Mouse (Mus musculus) lung, embryonic 14.5 days (tissue): ENCODE results near the gene Bst2. TPM values are rescaled to one million over a fixed set of nuclear protein-coding genes. Genes with fewer than 3 reads are reported as not detected.

Source experiments
- ATAC-seq: fragments of 200-750 bp; cut with Nextera tagmentation; 2 replicates; pipeline ENCODE4 v1.8.0; 2017; ENCODE audit warnings: mild to moderate bottlenecking, moderate TSS enrichment, moderate library complexity; ENCODE audit not compliant: insufficient read depth
- DNase-seq: peaks from one replicate; pipeline ENCODE4 v3.0.0-alpha.2; 2015
- H3K27ac ChIP-seq: fragments of 300-500 bp; sonication (generic); 2 replicates; pipeline ENCODE4 v1.5.1; 2014; ENCODE audit warnings: low read depth, mild to moderate bottlenecking, moderate library complexity
- H3K27me3 ChIP-seq: fragments of 300-500 bp; sonication (generic); 2 replicates; pipeline ENCODE4 v1.6.1; 2014; ENCODE audit warnings: low read length, control low read depth; ENCODE audit not compliant: insufficient read depth
- H3K36me3 ChIP-seq: fragments of 300-500 bp; sonication (generic); 2 replicates; pipeline ENCODE4 v1.6.1; 2014; ENCODE audit warnings: control low read depth; ENCODE audit not compliant: insufficient read depth
- H3K4me1 ChIP-seq: fragments of 300-500 bp; sonication (generic); 2 replicates; pipeline ENCODE4 v1.6.1; 2014; ENCODE audit warnings: antibody characterized with exemption, control low read depth; ENCODE audit not compliant: insufficient read depth
- H3K4me2 ChIP-seq: fragments of 300-500 bp; sonication (generic); 2 replicates; pipeline ENCODE4 v1.6.1; 2014; ENCODE audit warnings: mild to moderate bottlenecking
- H3K4me3 ChIP-seq: fragments of 300-500 bp; sonication (generic); 2 replicates; pipeline ENCODE4 v1.5.1; 2014; ENCODE audit warnings: low read depth, low read length
- H3K9ac ChIP-seq: fragments of 300-500 bp; sonication (generic); 2 replicates; pipeline ENCODE4 v1.6.1; 2014
- H3K9me3 ChIP-seq: fragments of 300-500 bp; sonication (generic); 2 replicates; pipeline ENCODE4 v1.6.1; 2016; ENCODE audit warnings: low read depth, low read length, control low read depth
- CTCF ChIP-seq: IDR thresholded peaks from 2 replicates; pipeline ENCODE4 v1.5.1; 2016; ENCODE audit warnings: antibody characterized with exemption, low read depth
- WGBS: fragments of 180-500 bp; shearing (Covaris S2); extraction: QIAGEN DNeasy Blood & Tissue Kit; methylation state at CpG from one replicate; pipeline ENCODE4 v1.1.7; 2014; 5-methylcytosine and 5-hydroxymethylcytosine counted together
- polyA plus RNA-seq: library from polyadenylated mRNA; unstranded; fragments of >200 nt; fragmentation: Nextera tagmentation; extraction: Ambion mirVana; gene quantifications from 2 replicates; pipeline ENCODE4 v1.2.1, GENCODE M21; 2014

Gene Bst2
- polyA plus RNA-seq, 1 experiment from 2014 or later, result 15.0 TPM

DNA sequence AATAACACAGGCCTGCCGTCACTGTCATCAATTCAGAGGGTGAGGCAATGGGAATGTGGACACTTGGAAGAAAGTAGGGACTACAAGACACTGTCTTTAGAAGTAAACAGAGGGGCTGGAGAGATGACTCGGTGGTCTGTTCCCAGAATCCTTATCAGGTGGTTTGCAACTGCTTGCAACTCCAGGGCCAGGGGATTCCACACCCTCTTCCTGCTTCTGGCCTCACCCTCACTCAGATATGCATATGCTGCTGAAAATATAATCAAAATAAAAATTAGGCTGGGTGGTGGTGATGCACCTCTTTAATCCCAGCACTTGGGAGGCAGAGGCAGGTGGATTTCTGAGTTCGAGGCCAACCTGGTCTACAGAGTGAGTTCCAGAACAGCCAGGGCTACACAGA is 22.8 kb upstream of the Bst2 start:
- ATAC-seq (no peak), DNase-seq (no peak)
- no peak overlapping the region for H3K4me3 ChIP-seq
- no peak overlapping the region for H3K4me2 ChIP-seq
- TF ChIP-seq CTCF, result no peak
- H3K36me3 ChIP-seq, result no peaks in the 10 kb centered on the region
- peaks cover 3% of the 10 kb centered on the region; the same call in 1 of the 2 replicates for H3K4me1 ChIP-seq
- WGBS, result 53% methylated on average over 3 of the region's 3 CpGs
- peaks cover 60% of the 10 kb centered on the region for H3K27me3 ChIP-seq
- H3K9me3 ChIP-seq, result no peaks in the 10 kb centered on the region
- no peak overlapping the region for H3K9ac ChIP-seq
- no peak overlapping the region for H3K27ac ChIP-seq

DNA sequence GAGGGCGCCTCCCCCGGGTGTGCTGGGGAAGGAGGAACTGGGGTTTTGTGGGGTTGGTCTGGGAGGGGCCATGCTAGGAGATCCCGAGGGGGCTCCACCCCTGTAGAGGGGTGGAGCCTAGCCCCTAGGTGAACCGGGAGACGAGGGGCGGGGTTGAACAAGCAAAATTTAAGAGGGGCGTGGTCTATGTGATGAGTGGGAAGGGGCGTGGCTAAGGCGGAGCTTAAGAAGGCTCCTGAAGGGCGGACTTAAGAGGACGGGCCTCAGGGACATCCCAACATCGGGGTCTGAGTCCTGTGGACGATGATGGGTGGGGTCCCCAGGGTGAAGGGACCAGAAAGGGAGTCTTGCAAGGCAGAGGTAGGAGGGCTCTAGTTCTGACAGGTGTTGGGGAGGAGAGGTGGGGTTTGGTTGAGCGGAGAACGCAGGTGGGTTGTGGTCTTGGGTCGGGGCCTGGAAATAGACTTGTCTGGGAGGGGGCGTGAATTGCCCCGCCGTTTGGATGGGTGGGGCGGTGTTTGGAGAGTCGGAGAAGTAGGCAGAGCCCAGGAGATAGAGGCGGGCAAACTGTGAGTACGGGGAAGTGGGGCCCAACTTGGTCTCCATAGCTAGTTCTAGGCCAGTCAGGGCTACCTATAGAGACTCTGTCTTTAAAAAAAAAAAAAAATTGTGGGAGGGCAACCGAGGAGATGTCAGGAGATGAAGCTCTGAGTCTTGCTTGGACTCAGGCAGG is 21.9 kb upstream of the Bst2 start:
- Histone ChIP-seq H3K27ac (no peak overlapping the region), H3K27me3 (peaks cover 60% of the 10 kb centered on the region), H3K4me3 (peak overlapping the region; percentile 47), H3K4me2 (peak overlapping the region; percentile 81), H3K9ac (peak overlapping the region; percentile 44; the same call in 1 of the 2 replicates), H3K4me1 (peaks cover 3% of the 10 kb centered on the region; the same call in 1 of the 2 replicates), H3K9me3 (no peaks in the 10 kb centered on the region), H3K36me3 (no peaks in the 10 kb centered on the region)
- DNase-seq (peak; percentile 90), ATAC-seq (peak; percentile 71)
- no peak for TF ChIP-seq CTCF
- WGBS, result 1% methylated on average over 24 of the region's 24 CpGs

- Histone ChIP-seq H3K36me3 (no peaks in the 10 kb centered on the region), H3K4me2 (peak within 1 kb of the TSS; percentile 81), H3K27me3 (peaks cover 60% of the 10 kb centered on the region), H3K27ac (no peak within 1 kb of the TSS), H3K9me3 (no peaks in the 10 kb centered on the region), H3K4me1 (peaks cover 3% of the 10 kb centered on the region; the same call in 1 of the 2 replicates), H3K9ac (peak within 1 kb of the TSS; percentile 44), H3K4me3 (peak within 1 kb of the TSS; percentile 47)
- no peak for DNase-seq
- WGBS, result 3% methylated on average over 67 of the region's 70 CpGs
- ATAC-seq, result peak; percentile 11; the same call in 1 of the 2 replicates
- peak; percentile 23; the same call in 1 of the 2 replicates for TF ChIP-seq CTCF
Measured at GRCm38 (mm10) chr8:71558071-71558957, 21.1 kb upstream of the Bst2 start, which contains the start of gene Tmem221. Gene Tmem221, minus strand, starts transcription at chr8:71558871.

DNA sequence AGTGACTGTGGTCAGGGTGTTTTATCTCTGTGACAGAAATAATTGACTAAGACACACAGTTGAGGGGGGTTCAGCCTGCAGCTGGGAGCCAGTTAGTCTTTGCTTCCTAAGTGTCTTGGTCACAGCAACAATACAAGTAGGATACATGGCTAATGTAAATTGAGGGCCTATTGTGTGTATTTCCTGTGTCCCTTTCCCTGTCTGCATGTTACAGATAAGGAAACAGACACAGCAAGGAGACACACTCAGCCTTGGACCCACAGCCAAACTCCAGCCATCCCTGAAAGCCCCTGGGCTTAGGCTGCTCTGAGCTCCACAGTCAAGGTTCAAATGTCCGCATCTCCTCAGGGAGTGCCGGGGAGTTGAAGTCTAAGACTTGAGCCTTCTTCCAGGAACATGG is 17.4 kb upstream of the Bst2 start:
- H3K27ac ChIP-seq, result no peak overlapping the region
- no peak for ATAC-seq
- 73% methylated on average over 2 of the region's 2 CpGs for WGBS

GRCm38 (mm10) chr8:71554001-71554400 is 16.7 kb upstream of the Bst2 start:
- Histone ChIP-seq H3K36me3 (no peaks in the 10 kb centered on the region), H3K4me1 (no peaks in the 10 kb centered on the region), H3K27me3 (peaks cover 26% of the 10 kb centered on the region), H3K4me2 (no peak overlapping the region), H3K27ac (0 out of 2 replicates have a peak overlapping the region, but pooled peaks have one; percentile 18), H3K9ac (no peak overlapping the region), H3K4me3 (no peak overlapping the region), H3K9me3 (no peaks in the 10 kb centered on the region)
- TF ChIP-seq CTCF, result no peak
- ATAC-seq (no peak), DNase-seq (no peak)
- WGBS, result 63% methylated on average over 6 of the region's 6 CpGs

More for the DNA sequence above, 17.4 kb upstream of the Bst2 start:
- H3K27me3 ChIP-seq, result peaks cover 33% of the 10 kb centered on the region
- H3K9ac ChIP-seq, result no peak overlapping the region
- H3K36me3 ChIP-seq, result no peaks in the 10 kb centered on the region
- no peak overlapping the region for H3K4me2 ChIP-seq
- H3K9me3 ChIP-seq, result no peaks in the 10 kb centered on the region
- no peak for TF ChIP-seq CTCF
- no peak overlapping the region for H3K4me3 ChIP-seq
- H3K4me1 ChIP-seq, result no peaks in the 10 kb centered on the region
- DNase-seq, result no peak

DNA sequence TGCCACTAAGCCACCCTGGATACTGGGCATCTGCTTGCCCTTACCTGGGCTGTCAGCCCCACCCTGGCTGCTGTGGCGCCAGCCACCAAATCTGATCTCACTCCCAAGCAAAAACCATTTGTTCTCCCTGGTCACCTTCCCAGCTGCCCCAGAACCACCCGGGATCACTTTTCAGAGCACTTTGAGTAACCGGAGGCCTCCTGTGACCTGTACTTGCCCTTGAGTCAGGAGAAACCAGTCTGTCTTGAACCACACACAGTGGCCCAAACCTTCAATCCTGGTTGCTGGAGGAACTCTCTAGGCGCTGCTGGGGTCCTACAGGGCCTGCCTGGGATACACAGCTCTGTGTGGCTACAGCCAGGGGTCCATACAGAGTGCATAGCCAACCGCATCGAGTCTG is 15.5 kb upstream of the Bst2 start:
- no peak overlapping the region for H3K4me3 ChIP-seq
- no peaks in the 10 kb centered on the region for H3K9me3 ChIP-seq
- no peak overlapping the region for H3K9ac ChIP-seq
- no peak for TF ChIP-seq CTCF
- H3K36me3 ChIP-seq, result peaks cover 8% of the 10 kb centered on the region; the same call in 1 of the 2 replicates
- no peak overlapping the region for H3K27ac ChIP-seq
- H3K27me3 ChIP-seq, result peaks cover 14% of the 10 kb centered on the region
- 38% methylated on average over 6 of the region's 6 CpGs for WGBS
- no peak for DNase-seq
- ATAC-seq, result no peak
- no peaks in the 10 kb centered on the region for H3K4me1 ChIP-seq
- H3K4me2 ChIP-seq, result no peak overlapping the region

GRCm38 (mm10) chr8:71550754-71551153 is 13.5 kb upstream of the Bst2 start:
- H3K9ac ChIP-seq, result no peak overlapping the region
- DNase-seq (no peak), ATAC-seq (no peak)
- H3K4me1 ChIP-seq, result no peaks in the 10 kb centered on the region
- no peaks in the 10 kb centered on the region for H3K9me3 ChIP-seq
- no peak overlapping the region for H3K27ac ChIP-seq
- H3K4me2 ChIP-seq, result no peak overlapping the region
- TF ChIP-seq CTCF, result no peak
- H3K27me3 ChIP-seq, result no peaks in the 10 kb centered on the region
- H3K36me3 ChIP-seq, result peaks cover 25% of the 10 kb centered on the region; the same call in 1 of the 2 replicates
- WGBS, result 40% methylated on average over 7 of the region's 7 CpGs
- no peak overlapping the region for H3K4me3 ChIP-seq
